Mouse (Mus musculus) limb, embryonic 10.5 days (tissue): ENCODE results near the gene Shroom1. TPM values are rescaled to one million over a fixed set of nuclear protein-coding genes. Genes with fewer than 3 reads are reported as not detected.

Source experiments
- DNase-seq: peaks from one replicate; pipeline ENCODE4 v3.0.0-alpha.2; 2017; ENCODE audit warnings: low spot score
- H3K27ac ChIP-seq: fragments of 300-500 bp; sonication (generic); 2 replicates; pipeline ENCODE4 v1.5.1; 2016; ENCODE audit warnings: mild to moderate bottlenecking
- H3K27me3 ChIP-seq: fragments of 300-500 bp; sonication (generic); 2 replicates; pipeline ENCODE4 v1.6.1; 2016; ENCODE audit warnings: low read depth, mild to moderate bottlenecking; ENCODE audit not compliant: poor library complexity, severe bottlenecking
- H3K36me3 ChIP-seq: fragments of 300-500 bp; sonication (generic); 2 replicates; pipeline ENCODE4 v1.6.1; 2016; ENCODE audit warnings: mild to moderate bottlenecking, moderate library complexity
- H3K4me1 ChIP-seq: fragments of 300-500 bp; sonication (generic); 2 replicates; pipeline ENCODE4 v1.6.1; 2016
- H3K4me3 ChIP-seq: fragments of 300-500 bp; sonication (generic); 2 replicates; pipeline ENCODE4 v1.5.1; 2016; ENCODE audit warnings: mild to moderate bottlenecking, moderate library complexity
- H3K9me3 ChIP-seq: fragments of 300-500 bp; sonication (generic); replicated peaks from 2 replicates; pipeline ENCODE4 v1.6.1; 2016; ENCODE audit warnings: mild to moderate bottlenecking
- WGBS: fragments of 180-500 bp; shearing (Covaris S2); methylation state at CpG from one replicate; pipeline ENCODE4 v1.1.7; 2016; 5-methylcytosine and 5-hydroxymethylcytosine counted together
- microRNA-seq: library from miRNA; unstranded; fragments of <30 nt; microRNA quantifications from one replicate; pipeline ENCODE4, GENCODE M21; 2017
- polyA plus RNA-seq: library from polyadenylated mRNA; unstranded; fragments of >200 nt; fragmentation: Nextera tagmentation; extraction: Ambion mirVana; gene quantifications from 2 replicates; pipeline ENCODE4 v1.2.1, GENCODE M21; 2016

Shroom1 gene
- polyA plus RNA-seq, 1 experiment from 2014 or later, result 3.9 TPM

DNA sequence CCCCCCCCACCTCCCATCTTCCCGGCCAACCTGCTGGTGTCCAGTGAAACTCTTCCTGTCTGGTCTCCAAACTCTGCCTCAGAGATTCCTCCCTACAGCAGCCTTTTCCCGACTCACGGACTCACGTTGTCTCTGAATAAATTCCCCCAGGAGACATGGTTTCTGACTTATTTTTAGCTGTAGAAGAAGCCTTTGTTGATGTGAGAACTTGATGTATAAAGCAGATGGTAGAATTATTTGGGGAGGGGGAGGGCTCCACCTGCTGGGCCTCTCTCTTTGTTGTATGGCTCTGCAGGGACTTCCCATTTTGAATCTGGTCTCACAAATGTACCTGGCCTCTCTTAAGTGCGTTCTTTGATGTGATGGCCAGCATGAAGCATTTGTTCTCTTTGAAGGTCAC is 53.3 kb downstream of the Shroom1 start:
- no peaks in the 10 kb centered on the region for H3K4me1 ChIP-seq
- 68% methylated on average over 5 of the region's 5 CpGs for WGBS
- no peaks in the 10 kb centered on the region for H3K27me3 ChIP-seq
- H3K4me3 ChIP-seq, result no peak overlapping the region
- H3K9me3 ChIP-seq, result no peaks in the 10 kb centered on the region
- no peaks in the 10 kb centered on the region for H3K36me3 ChIP-seq
- no peak overlapping the region for H3K27ac ChIP-seq
- DNase-seq, result no peak

DNA sequence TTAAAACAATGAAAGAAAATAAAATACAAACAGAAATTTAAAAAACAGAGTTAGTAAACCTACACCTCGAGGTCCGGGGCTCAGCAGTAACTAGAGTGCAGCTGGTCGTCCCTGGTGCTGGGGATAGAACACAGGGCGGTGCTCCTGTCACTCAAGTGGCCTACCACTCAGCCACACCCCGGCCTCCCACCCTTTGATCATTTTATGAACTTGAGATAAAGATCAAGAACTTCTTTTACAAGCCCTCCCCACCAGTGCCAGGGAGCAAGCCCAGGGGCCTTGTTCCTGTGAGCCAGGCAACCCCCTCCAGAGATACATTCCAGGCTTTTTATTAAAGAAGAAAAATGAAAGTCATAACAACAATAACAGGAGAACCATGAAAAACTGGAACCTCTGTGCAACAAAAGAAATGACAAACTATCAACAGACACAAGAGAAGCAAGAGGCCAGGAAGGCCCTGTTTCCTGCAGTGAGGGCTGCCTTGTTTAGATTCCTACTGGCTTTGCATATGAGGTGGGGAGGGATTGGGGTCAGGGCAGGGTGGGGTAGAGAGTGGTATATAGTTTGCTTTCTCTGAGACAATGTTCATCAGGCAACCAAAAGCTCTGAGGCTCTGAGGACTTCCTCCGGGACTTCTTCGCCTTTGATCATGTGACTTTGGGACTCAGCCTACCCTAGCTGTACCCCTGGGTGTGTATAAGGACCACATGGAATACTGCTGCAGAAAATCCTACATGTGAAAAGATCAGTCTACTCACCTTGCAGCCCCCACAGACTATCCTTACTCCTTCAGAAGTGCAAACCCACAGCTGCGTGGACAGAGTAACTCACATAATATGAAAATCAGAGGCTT is 60.0 kb downstream of the Shroom1 start:
- no peaks in the 10 kb centered on the region for H3K36me3 ChIP-seq
- peaks cover 41% of the 10 kb centered on the region for H3K4me1 ChIP-seq
- no peak overlapping the region for H3K4me3 ChIP-seq
- H3K27ac ChIP-seq, result no peak overlapping the region
- H3K9me3 ChIP-seq, result no peaks in the 10 kb centered on the region
- no peak for DNase-seq
- peaks cover 15% of the 10 kb centered on the region for H3K27me3 ChIP-seq
- 34% methylated on average over 8 of the region's 8 CpGs for WGBS

Small RNA genes within 50 kb of the gene (microRNA-seq; reads per million reads assigned to microRNA genes)
- not detected for gene Mir6920

Other genes starting within 250 kb of the Shroom1 start
- gene Hspa4, start 156.7 kb upstream of the Shroom1 start, polyA plus RNA-seq, result 143 and 154 TPM in 2 replicates
- gene Zcchc10, start 132.5 kb upstream of the Shroom1 start, polyA plus RNA-seq, result 23.0 and 30.4 TPM in 2 replicates
- gene Aff4, start 106.4 kb upstream of the Shroom1 start, polyA plus RNA-seq, result 33.7 and 38.0 TPM in 2 replicates
- 0.51 TPM in 1 of 2 replicates, not detected in the other for gene Leap2, start 34.0 kb upstream of the Shroom1 start, polyA plus RNA-seq
- gene Uqcrq, start 26.4 kb upstream of the Shroom1 start, polyA plus RNA-seq, result 491 and 544 TPM in 2 replicates
- 0.66 and 0.79 TPM in 2 replicates for gene Gdf9, start 26.2 kb upstream of the Shroom1 start, polyA plus RNA-seq
- gene Gm10447, start 95 bp upstream of the Shroom1 start, polyA plus RNA-seq, result 0.08 and 0.14 TPM in 2 replicates
- not detected in 2 replicates for gene Gm9837, start 13.3 kb downstream of the Shroom1 start, polyA plus RNA-seq
- not detected in 2 replicates for gene Gm9945, start 23.0 kb downstream of the Shroom1 start, polyA plus RNA-seq
- 0.13 and 0.51 TPM in 2 replicates for gene Sowaha, start 23.1 kb downstream of the Shroom1 start, polyA plus RNA-seq
- gene Sept8, start 62.1 kb downstream of the Shroom1 start, polyA plus RNA-seq, result 18.6 and 22.8 TPM in 2 replicates
- 52.0 and 69.4 TPM in 2 replicates for gene Kif3a, start 110.2 kb downstream of the Shroom1 start, polyA plus RNA-seq
- gene Il4, start 161.5 kb downstream of the Shroom1 start, polyA plus RNA-seq, result 0.40 and 0.58 TPM in 2 replicates
- not detected in 2 replicates for gene Il13, start 177.5 kb downstream of the Shroom1 start, polyA plus RNA-seq